Mouse (Mus musculus): ENCODE results near the gene Atp2b2. TPM values are rescaled to one million over a fixed set of nuclear protein-coding genes. Genes with fewer than 3 reads are reported as not detected.

Atp2b2 gene
- polyA plus RNA-seq, 1 experiment from 2014 or later = 13.4 TPM

- no peak for ATAC-seq
- no peak for DNase-seq (ENCODE audit: low spot score)
Observed at GRCm38 (mm10) chr6:113933261-113934151, 108.9 kb downstream of the Atp2b2 start.

DNA sequence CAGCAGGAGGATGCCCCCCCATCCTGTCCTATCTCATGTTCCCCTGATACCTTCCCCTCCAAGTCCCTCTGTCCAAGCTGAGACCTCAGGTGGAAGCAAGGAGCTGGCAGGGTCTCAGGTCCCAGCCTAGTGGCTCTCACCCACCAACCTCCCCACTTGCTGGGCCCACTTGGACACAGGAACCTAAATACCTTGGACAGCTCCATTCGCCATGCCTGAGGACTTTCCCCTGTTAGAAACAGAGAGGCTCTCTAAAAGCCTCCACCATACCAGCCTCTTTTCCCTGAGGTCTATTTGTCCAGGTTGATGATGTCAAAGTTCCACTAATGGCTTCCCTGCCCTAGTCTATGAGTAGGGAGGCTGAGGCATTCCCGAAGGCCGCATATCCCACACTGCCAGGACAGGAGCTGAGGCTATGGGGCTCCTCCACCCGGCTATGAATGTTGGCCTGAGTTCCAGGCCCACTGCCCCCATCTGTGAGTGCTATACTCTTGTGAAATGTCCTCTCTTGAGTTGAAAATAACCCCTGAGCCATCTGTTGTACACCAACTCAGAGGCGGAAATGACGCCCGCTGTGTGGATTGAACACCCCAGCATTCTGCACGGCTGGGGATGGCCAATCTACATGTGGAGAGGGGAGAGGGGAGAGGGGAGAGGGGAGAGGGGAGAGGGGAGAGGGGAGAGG lies 113.1 kb downstream of the Atp2b2 start:
- Histone ChIP-seq H3K4me3 (ENCODE audit: low read depth, low read length) (no peak overlapping the region), H3K27ac (ENCODE audit: low read depth, low read length) (no peak overlapping the region), H3K36me3 (ENCODE audit: control insufficient read depth, insufficient read depth, low read length) (no peaks in the 10 kb centered on the region), H3K27me3 (replicated peaks; ENCODE audit: control insufficient read depth, insufficient read depth, low read length) (no peaks in the 10 kb centered on the region), H3K9me3 (replicated peaks; ENCODE audit: control insufficient read depth, low read length) (no peaks in the 10 kb centered on the region), H3K4me1 (ENCODE audit: control insufficient read depth, insufficient read depth, low read length) (no peaks in the 10 kb centered on the region), H3K4me2 (ENCODE audit: low read length) (no peak overlapping the region), H3K9ac (ENCODE audit: low read length) (no peak overlapping the region)
- ATAC-seq (no peak), DNase-seq (ENCODE audit: low spot score) (no peak)
- 71% methylated on average over 8 of the region's 8 CpGs for WGBS

More at GRCm38 (mm10) chr6:113933261-113934151, 108.9 kb downstream of the Atp2b2 start:
- Histone ChIP-seq H3K4me2 (ENCODE audit: low read length) (no peak overlapping the region), H3K4me3 (ENCODE audit: low read depth, low read length) (no peak overlapping the region), H3K9me3 (replicated peaks; ENCODE audit: control insufficient read depth, low read length) (no peaks in the 10 kb centered on the region), H3K36me3 (ENCODE audit: control insufficient read depth, insufficient read depth, low read length) (no peaks in the 10 kb centered on the region), H3K27me3 (replicated peaks; ENCODE audit: control insufficient read depth, insufficient read depth, low read length) (no peaks in the 10 kb centered on the region), H3K4me1 (ENCODE audit: control insufficient read depth, insufficient read depth, low read length) (peaks cover 13% of the 10 kb centered on the region), H3K9ac (ENCODE audit: low read length) (no peak overlapping the region), H3K27ac (ENCODE audit: low read depth, low read length) (no peak overlapping the region)
- WGBS = 54% methylated on average over 14 of the region's 14 CpGs

DNA sequence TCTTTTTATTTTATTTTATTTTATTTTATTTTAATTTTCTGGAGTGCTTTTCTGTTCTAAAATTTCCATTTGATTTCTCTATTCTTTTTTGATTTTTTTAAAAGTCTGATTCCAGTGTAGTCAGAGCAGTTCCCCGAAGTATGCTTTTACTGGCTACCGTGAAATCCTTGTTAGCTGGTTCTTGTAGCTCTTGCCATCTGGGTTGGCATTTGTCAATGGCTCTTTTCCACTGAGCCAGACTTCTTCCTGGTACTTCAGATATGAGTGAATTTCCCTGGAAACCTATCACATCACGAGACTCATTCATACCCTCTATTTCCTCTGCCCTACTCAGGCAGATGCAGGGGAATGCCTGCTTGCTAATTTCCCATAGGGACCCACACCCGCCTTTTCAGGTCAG lies 119.2 kb downstream of the Atp2b2 start:
- WGBS = 80% methylated on average over 4 of the region's 4 CpGs
- Histone ChIP-seq H3K27ac (ENCODE audit: low read depth, low read length) (no peak overlapping the region), H3K9ac (ENCODE audit: low read length) (no peak overlapping the region), H3K9me3 (replicated peaks; ENCODE audit: control insufficient read depth, low read length) (no peaks in the 10 kb centered on the region), H3K4me3 (ENCODE audit: low read depth, low read length) (no peak overlapping the region), H3K4me1 (ENCODE audit: control insufficient read depth, insufficient read depth, low read length) (no peaks in the 10 kb centered on the region), H3K27me3 (replicated peaks; ENCODE audit: control insufficient read depth, insufficient read depth, low read length) (no peaks in the 10 kb centered on the region), H3K4me2 (ENCODE audit: low read length) (no peak overlapping the region), H3K36me3 (ENCODE audit: control insufficient read depth, insufficient read depth, low read length) (no peaks in the 10 kb centered on the region)
- peak; percentile 58 for DNase-seq (ENCODE audit: low spot score)
- ATAC-seq = no peak

GRCm38 (mm10) chr6:113920466-113920865 lies 121.9 kb downstream of the Atp2b2 start:
- DNase-seq (ENCODE audit: low spot score) (no peak), ATAC-seq (no peak)
- Histone ChIP-seq H3K9me3 (replicated peaks; ENCODE audit: control insufficient read depth, low read length) (no peaks in the 10 kb centered on the region), H3K4me3 (ENCODE audit: low read depth, low read length) (no peak overlapping the region), H3K9ac (ENCODE audit: low read length) (no peak overlapping the region), H3K4me2 (ENCODE audit: low read length) (no peak overlapping the region), H3K4me1 (ENCODE audit: control insufficient read depth, insufficient read depth, low read length) (no peaks in the 10 kb centered on the region), H3K27ac (ENCODE audit: low read depth, low read length) (no peak overlapping the region), H3K27me3 (replicated peaks; ENCODE audit: control insufficient read depth, insufficient read depth, low read length) (no peaks in the 10 kb centered on the region), H3K36me3 (ENCODE audit: control insufficient read depth, insufficient read depth, low read length) (no peaks in the 10 kb centered on the region)
- WGBS = 68% methylated on average over 5 of the region's 5 CpGs

DNA sequence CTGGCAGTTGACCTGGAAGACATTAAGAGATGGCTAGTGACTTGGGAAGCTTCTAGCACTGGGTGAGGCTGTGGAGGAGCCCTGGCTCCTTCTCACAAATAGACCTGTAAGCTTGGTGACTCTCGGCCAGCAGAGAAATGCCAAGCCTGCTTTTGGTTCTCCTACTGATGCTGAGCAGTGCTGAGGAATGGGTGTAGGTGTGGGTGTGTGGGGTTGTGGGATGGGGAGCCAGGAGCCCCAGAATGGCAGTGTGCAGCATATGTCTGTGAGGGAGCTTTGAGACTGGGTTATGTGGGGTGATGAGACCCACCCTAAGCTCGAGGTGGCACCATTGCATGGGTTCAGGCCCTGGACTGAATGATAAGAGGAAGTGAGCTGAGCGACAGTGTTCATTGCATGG lies 129.7 kb downstream of the Atp2b2 start:
- Histone ChIP-seq H3K36me3 (ENCODE audit: control insufficient read depth, insufficient read depth, low read length) (no peaks in the 10 kb centered on the region), H3K9ac (ENCODE audit: low read length) (no peak overlapping the region), H3K27ac (ENCODE audit: low read depth, low read length) (no peak overlapping the region), H3K9me3 (replicated peaks; ENCODE audit: control insufficient read depth, low read length) (no peaks in the 10 kb centered on the region), H3K27me3 (replicated peaks; ENCODE audit: control insufficient read depth, insufficient read depth, low read length) (no peaks in the 10 kb centered on the region), H3K4me3 (ENCODE audit: low read depth, low read length) (no peak overlapping the region), H3K4me1 (ENCODE audit: control insufficient read depth, insufficient read depth, low read length) (no peaks in the 10 kb centered on the region), H3K4me2 (ENCODE audit: low read length) (no peak overlapping the region)
- 84% methylated on average over 3 of the region's 3 CpGs for WGBS
- ATAC-seq (no peak), DNase-seq (ENCODE audit: low spot score) (no peak)

DNA sequence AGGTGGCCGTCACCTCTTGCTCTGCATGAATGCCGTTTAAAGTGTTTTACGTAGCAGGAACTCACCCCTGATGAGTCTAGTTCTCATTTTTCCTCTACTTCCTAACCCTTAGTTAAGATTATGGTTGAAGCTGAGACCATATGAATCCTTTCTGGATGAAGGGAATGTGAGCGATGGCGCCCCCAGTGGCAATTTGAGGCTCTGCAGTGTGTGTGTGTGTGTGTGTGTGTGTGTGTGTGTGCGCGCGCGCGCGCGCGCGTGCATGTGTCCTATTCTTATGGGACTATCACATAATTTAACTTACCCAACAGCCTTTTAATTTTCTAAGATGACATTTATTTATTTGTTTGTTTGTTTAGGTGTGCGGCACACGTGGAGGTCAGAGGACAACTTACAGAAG lies 131.3 kb downstream of the Atp2b2 start:
- Histone ChIP-seq H3K4me1 (ENCODE audit: control insufficient read depth, insufficient read depth, low read length) (no peaks in the 10 kb centered on the region), H3K9me3 (replicated peaks; ENCODE audit: control insufficient read depth, low read length) (no peaks in the 10 kb centered on the region), H3K27ac (ENCODE audit: low read depth, low read length) (no peak overlapping the region), H3K9ac (ENCODE audit: low read length) (no peak overlapping the region), H3K4me3 (ENCODE audit: low read depth, low read length) (no peak overlapping the region), H3K27me3 (replicated peaks; ENCODE audit: control insufficient read depth, insufficient read depth, low read length) (no peaks in the 10 kb centered on the region), H3K4me2 (ENCODE audit: low read length) (no peak overlapping the region), H3K36me3 (ENCODE audit: control insufficient read depth, insufficient read depth, low read length) (no peaks in the 10 kb centered on the region)
- ATAC-seq (no peak), DNase-seq (ENCODE audit: low spot score) (no peak)
- 75% methylated on average over 16 of the region's 16 CpGs for WGBS

- no peaks in the 10 kb centered on the region for H3K9me3 ChIP-seq (replicated peaks; ENCODE audit: control insufficient read depth, low read length)
- H3K4me3 ChIP-seq (ENCODE audit: low read depth, low read length) = no peak overlapping the region
- no peak overlapping the region for H3K27ac ChIP-seq (ENCODE audit: low read depth, low read length)
- H3K9ac ChIP-seq (ENCODE audit: low read length) = no peak overlapping the region
- WGBS = 76% methylated on average over 3 of the region's 3 CpGs
- H3K27me3 ChIP-seq (replicated peaks; ENCODE audit: control insufficient read depth, insufficient read depth, low read length) = no peaks in the 10 kb centered on the region
- no peaks in the 10 kb centered on the region for H3K4me1 ChIP-seq (ENCODE audit: control insufficient read depth, insufficient read depth, low read length)
- H3K36me3 ChIP-seq (ENCODE audit: control insufficient read depth, insufficient read depth, low read length) = no peaks in the 10 kb centered on the region
- ATAC-seq (no peak), DNase-seq (ENCODE audit: low spot score) (no peak)
- H3K4me2 ChIP-seq (ENCODE audit: low read length) = no peak overlapping the region
Observed at GRCm38 (mm10) chr6:113910411-113911055, 131.9 kb downstream of the Atp2b2 start.

GRCm38 (mm10) chr6:113909836-113910235 lies 132.6 kb downstream of the Atp2b2 start:
- Histone ChIP-seq H3K9me3 (replicated peaks; ENCODE audit: control insufficient read depth, low read length) (no peaks in the 10 kb centered on the region), H3K9ac (ENCODE audit: low read length) (no peak overlapping the region), H3K27ac (ENCODE audit: low read depth, low read length) (no peak overlapping the region), H3K4me1 (ENCODE audit: control insufficient read depth, insufficient read depth, low read length) (no peaks in the 10 kb centered on the region), H3K36me3 (ENCODE audit: control insufficient read depth, insufficient read depth, low read length) (no peaks in the 10 kb centered on the region), H3K4me2 (ENCODE audit: low read length) (no peak overlapping the region), H3K4me3 (ENCODE audit: low read depth, low read length) (no peak overlapping the region), H3K27me3 (replicated peaks; ENCODE audit: control insufficient read depth, insufficient read depth, low read length) (no peaks in the 10 kb centered on the region)
- 71% methylated on average over 5 of the region's 5 CpGs for WGBS
- DNase-seq (ENCODE audit: low spot score) (no peak), ATAC-seq (no peak)

GRCm38 (mm10) chr6:113908066-113908465 lies 134.3 kb downstream of the Atp2b2 start:
- ATAC-seq = no peak
- H3K9me3 ChIP-seq (replicated peaks; ENCODE audit: control insufficient read depth, low read length) = no peaks in the 10 kb centered on the region
- no peaks in the 10 kb centered on the region for H3K27me3 ChIP-seq (replicated peaks; ENCODE audit: control insufficient read depth, insufficient read depth, low read length)
- H3K4me2 ChIP-seq (ENCODE audit: low read length) = no peak overlapping the region
- no peak for DNase-seq (ENCODE audit: low spot score)
- no peaks in the 10 kb centered on the region for H3K4me1 ChIP-seq (ENCODE audit: control insufficient read depth, insufficient read depth, low read length)
- no peak overlapping the region for H3K27ac ChIP-seq (ENCODE audit: low read depth, low read length)
- no peak overlapping the region for H3K9ac ChIP-seq (ENCODE audit: low read length)
- H3K4me3 ChIP-seq (ENCODE audit: low read depth, low read length) = no peak overlapping the region
- no peaks in the 10 kb centered on the region for H3K36me3 ChIP-seq (ENCODE audit: control insufficient read depth, insufficient read depth, low read length)

Measured in forebrain, embryonic 14.5 days (tissue).